Mouse (Mus musculus) gastrocnemius, adult 8-10 months (tissue): ENCODE data around the gene Epb41l1. TPM values are rescaled to one million over a fixed set of nuclear protein-coding genes. Genes with fewer than 3 reads are reported as not detected.
A peak's percentile ranks its signal among the peaks of the same experiment; 100 is the strongest.
"Not testable (repeated sequence)": the region's sequence is repeated elsewhere in the genome, so short reads cannot be mapped to it uniquely, and the experiment has no call there.

Experiments used
- DNase-seq, 2 experiments: peaks; one replicate each; pipeline ENCODE4 v3.0.0; 2022; ENCODE audit warnings: low spot score in 2 of 2
- total RNA-seq, 4 experiments: library from RNA; stranded (reverse); gene quantifications; 2 replicates each; pipeline ENCODE4 v1.2.4; 2022

Epb41l1 gene
- total RNA-seq, 4 experiments from 2014 or later: 3.0 to 6.0 (median 3.5) TPM

- DNase-seq: no peak
These were observed 62.1 kb downstream of the Epb41l1 start for GRCm38 (mm10) chr2:156482764-156483163.

- no peak for DNase-seq
These were observed 62.5 kb downstream of the Epb41l1 start for GRCm38 (mm10) chr2:156483204-156483603.

- DNase-seq: no peak
These were observed 65.5 kb downstream of the Epb41l1 start for GRCm38 (mm10) chr2:156486086-156486751.

- DNase-seq: no peak
These were observed 67.0 kb downstream of the Epb41l1 start for GRCm38 (mm10) chr2:156487589-156488160.

GRCm38 (mm10) chr2:156488166-156488814 is 67.6 kb downstream of the Epb41l1 start:
- DNase-seq: peak in 1 of 2 experiments; percentile 40

GRCm38 (mm10) chr2:156490176-156490575 is 69.5 kb downstream of the Epb41l1 start:
- DNase-seq: peak in 1 of 2 experiments; percentile 21

GRCm38 (mm10) chr2:156491796-156492195 is 71.1 kb downstream of the Epb41l1 start:
- DNase-seq: no peak

- DNase-seq: no peak
These were observed 73.1 kb downstream of the Epb41l1 start for GRCm38 (mm10) chr2:156493766-156494165.

- no peak for DNase-seq
These were observed 73.8 kb downstream of the Epb41l1 start for GRCm38 (mm10) chr2:156494465-156494864.

GRCm38 (mm10) chr2:156494875-156495274 is 74.2 kb downstream of the Epb41l1 start:
- DNase-seq: no peak

GRCm38 (mm10) chr2:156496816-156497566 is 76.3 kb downstream of the Epb41l1 start:
- no peak for DNase-seq

GRCm38 (mm10) chr2:156497915-156498314 is 77.2 kb downstream of the Epb41l1 start:
- peak in 1 of 2 experiments; percentile 40 for DNase-seq

GRCm38 (mm10) chr2:156501025-156501424 is 80.3 kb downstream of the Epb41l1 start:
- no peak for DNase-seq

GRCm38 (mm10) chr2:156505533-156505932 is 84.8 kb downstream of the Epb41l1 start:
- no peak for DNase-seq

- no peak for DNase-seq
These were observed 91.3 kb downstream of the Epb41l1 start for GRCm38 (mm10) chr2:156512028-156512427.

- no peak for DNase-seq
These were observed 91.9 kb downstream of the Epb41l1 start for GRCm38 (mm10) chr2:156512561-156512960.

- DNase-seq: no peak
These were observed 94.4 kb downstream of the Epb41l1 start for GRCm38 (mm10) chr2:156515102-156515501.

- DNase-seq: peak; percentile 59 to 61
These were observed 95.0 kb downstream of the Epb41l1 start for GRCm38 (mm10) chr2:156515565-156516185.

GRCm38 (mm10) chr2:156516678-156517077 is 96.0 kb downstream of the Epb41l1 start:
- not testable (repeated sequence) for DNase-seq

- DNase-seq: no peak
These were observed 97.6 kb downstream of the Epb41l1 start for GRCm38 (mm10) chr2:156518306-156518705.

- no peak for DNase-seq
These were observed 98.9 kb downstream of the Epb41l1 start for GRCm38 (mm10) chr2:156519584-156519983.
